Mouse (Mus musculus) testis, postnatal 10 days (tissue): Measurements from ENCODE around the gene Adgrf3.

Source experiments
- DNase-seq: peaks from one replicate; pipeline ENCODE4 v3.0.0; 2021; ENCODE audit warnings: low spot score

Adgrf3 gene

GRCm38 (mm10) chr5:30202221-30202620 lies 3.3 kb downstream of the Adgrf3 start:
- no peak for DNase-seq

DNA sequence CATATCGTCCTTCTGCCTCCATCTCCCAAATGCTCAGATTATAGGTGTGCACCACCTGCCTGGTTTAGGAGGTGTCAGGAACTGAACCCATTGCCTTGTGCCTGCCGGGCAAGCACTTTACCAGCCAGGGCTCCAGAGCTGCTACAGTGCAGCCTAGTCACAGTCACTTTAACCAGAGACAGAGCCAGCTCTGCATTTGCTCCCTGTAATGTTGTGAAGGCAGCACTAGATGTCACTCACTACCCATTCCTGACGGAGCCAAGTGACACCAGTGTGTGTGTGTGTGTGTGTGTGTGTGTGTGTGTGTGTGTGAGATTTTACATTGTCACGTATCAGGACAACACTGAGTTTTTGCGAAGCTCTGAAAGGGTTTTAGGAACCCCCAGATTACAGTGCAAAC lies 4.0 kb downstream of the Adgrf3 start:
- DNase-seq = peak; percentile 62

GRCm38 (mm10) chr5:30198257-30198656 lies 7.3 kb downstream of the Adgrf3 start:
- no peak for DNase-seq

- DNase-seq = no peak
Measured at GRCm38 (mm10) chr5:30195340-30195739, 10.2 kb downstream of the Adgrf3 start.

- no peak for DNase-seq
Measured at GRCm38 (mm10) chr5:30192452-30192851, 13.1 kb downstream of the Adgrf3 start.

- no peak for DNase-seq
Measured at GRCm38 (mm10) chr5:30187687-30188485, 17.6 kb downstream of the Adgrf3 start.

DNA sequence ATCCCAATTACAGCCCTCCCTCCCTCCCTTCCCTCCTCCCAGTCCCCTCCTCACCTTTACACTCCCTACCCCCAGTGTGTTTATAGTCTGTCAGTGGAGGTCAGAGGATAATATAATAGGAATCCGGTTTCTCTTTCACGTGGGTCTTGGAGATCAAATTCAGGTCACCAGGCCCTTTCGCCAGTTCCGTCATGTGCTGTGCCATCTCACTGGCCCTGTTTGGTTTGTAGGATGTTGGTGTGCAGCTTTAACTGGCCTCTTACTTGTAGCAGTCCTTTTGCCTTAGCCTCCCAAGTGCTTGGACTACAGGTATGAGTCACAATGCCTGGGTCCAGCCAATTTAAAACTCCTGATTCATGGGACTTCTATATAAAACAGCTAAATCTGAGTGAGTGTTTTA lies 29.7 kb downstream of the Adgrf3 start:
- no peak for DNase-seq

- DNase-seq = no peak
Measured at GRCm38 (mm10) chr5:30172931-30173692, 32.4 kb downstream of the Adgrf3 start.

DNA sequence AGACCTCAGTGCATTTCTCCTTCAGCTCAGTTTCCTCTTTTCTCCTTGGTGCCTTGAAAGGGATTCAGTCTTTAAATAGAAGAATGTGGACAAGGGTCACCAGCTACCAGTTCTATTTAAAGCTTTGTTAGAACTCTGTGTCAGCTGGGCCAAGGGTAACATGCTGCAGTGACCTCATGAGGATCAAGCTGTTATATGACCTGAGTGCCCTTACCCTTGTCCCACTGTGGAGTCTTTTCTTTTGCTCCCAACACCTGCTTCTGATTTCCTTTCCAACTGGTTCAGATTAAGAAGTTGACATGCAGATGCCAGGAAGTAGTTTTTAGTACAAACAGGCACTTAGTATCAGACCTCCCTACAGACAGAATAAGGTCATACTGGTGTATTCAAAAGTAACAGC lies 33.4 kb downstream of the Adgrf3 start:
- DNase-seq = no peak

- DNase-seq = no peak
Measured at GRCm38 (mm10) chr5:30170303-30170940, 35.1 kb downstream of the Adgrf3 start.

GRCm38 (mm10) chr5:30165234-30165946 lies 40.1 kb downstream of the Adgrf3 start:
- no peak for DNase-seq

- DNase-seq = no peak
Measured at GRCm38 (mm10) chr5:30162339-30162738, 43.2 kb downstream of the Adgrf3 start.

GRCm38 (mm10) chr5:30161836-30162235 lies 43.7 kb downstream of the Adgrf3 start:
- DNase-seq = no peak

GRCm38 (mm10) chr5:30159601-30160000 lies 45.9 kb downstream of the Adgrf3 start:
- no peak for DNase-seq

- DNase-seq = no peak
Measured at GRCm38 (mm10) chr5:30155821-30156629, 49.5 kb downstream of the Adgrf3 start.

- DNase-seq = no peak
Measured at GRCm38 (mm10) chr5:30155395-30155792, 50.1 kb downstream of the Adgrf3 start.

GRCm38 (mm10) chr5:30154474-30155394 lies 50.8 kb downstream of the Adgrf3 start, which contains the start of the genes Hadha and Hadhb:
Hadha (minus strand) TSS chr5:30155162.
Hadhb (plus strand) TSS chr5:30155248.
- DNase-seq = peak; percentile 97

- DNase-seq = no peak
Measured at GRCm38 (mm10) chr5:30154013-30154412, 51.5 kb downstream of the Adgrf3 start.

DNA sequence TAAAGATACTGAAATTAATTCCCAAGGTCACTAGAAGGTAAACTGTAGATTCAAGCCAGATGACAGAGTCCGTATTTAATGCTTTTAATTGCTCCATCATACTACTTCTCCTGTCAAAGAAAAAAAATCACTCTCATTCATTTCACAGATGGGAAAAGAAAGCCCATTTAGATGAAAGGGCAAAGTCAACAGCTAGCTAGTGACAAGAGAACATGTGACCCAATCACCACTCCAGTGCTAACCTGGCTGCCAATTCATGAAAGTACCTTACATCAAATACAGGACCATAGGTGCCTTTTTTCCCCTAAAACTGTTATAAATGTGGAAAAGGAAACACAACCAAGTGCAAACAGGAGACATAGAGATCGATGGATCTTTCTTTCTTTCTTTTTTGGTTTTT lies 52.3 kb downstream of the Adgrf3 start:
- DNase-seq = no peak

DNA sequence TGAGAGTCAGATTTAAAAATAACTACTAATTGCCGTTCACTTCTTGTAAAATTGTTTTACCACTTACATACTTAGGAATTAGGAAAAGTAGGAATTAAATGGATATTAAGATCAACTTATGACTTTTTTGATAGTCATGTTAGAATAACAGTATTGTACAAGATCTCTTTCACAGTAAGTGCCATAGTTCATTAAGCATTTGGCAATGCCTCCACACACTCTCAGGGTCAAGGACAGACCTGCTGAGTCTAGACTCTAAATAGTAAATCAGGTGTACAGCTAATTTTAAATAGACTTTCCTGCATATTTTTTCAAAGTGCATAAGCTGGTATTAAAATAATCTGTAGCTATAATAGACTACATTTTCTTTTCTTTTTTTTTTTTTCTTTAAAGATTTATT lies 53.1 kb downstream of the Adgrf3 start:
- no peak for DNase-seq
